Mouse (Mus musculus) right cerebral cortex, adult 2 months (tissue): Measurements from ENCODE around the gene Psmc6.

Experiments used
- DNase-seq, 2 experiments: peaks; one replicate each; pipeline ENCODE4 v3.0.0; 2021 to 2022; ENCODE audit warnings: low spot score in 2 of 2

Gene Psmc6

GRCm38 (mm10) chr14:45350931-45351859 is 21.6 kb downstream of the Psmc6 start, which contains the start of gene Styx:
Gene Styx (plus strand): TSS chr14:45351093.
- peak; percentile 86 to 88 for DNase-seq

GRCm38 (mm10) chr14:45364211-45365195 is 34.9 kb downstream of the Psmc6 start:
- DNase-seq, result no peak

- DNase-seq, result no peak
Measured at GRCm38 (mm10) chr14:45365196-45365587, 35.6 kb downstream of the Psmc6 start.

GRCm38 (mm10) chr14:45378771-45379170 is 49.2 kb downstream of the Psmc6 start:
- DNase-seq, result no peak

GRCm38 (mm10) chr14:45380756-45381155 is 51.2 kb downstream of the Psmc6 start:
- DNase-seq, result no peak

DNA sequence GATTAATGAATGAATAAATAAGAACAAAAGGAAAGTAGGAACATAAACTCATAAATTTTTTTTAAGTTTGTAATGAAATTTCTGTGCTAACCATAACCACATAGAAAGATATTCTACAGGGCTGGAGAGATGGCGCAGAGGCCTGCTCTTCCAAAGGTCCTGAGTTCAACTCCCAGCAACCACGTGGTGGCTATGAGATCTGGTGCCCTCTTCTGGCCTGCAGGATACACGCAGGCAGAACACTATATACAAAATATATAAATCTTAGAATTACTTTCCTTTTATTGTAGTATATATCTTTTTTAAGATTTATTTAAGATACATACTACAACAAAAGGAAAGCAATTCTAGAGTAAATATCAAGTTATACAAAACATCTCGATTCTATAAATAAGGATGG is 53.3 kb downstream of the Psmc6 start:
- no peak for DNase-seq

DNA sequence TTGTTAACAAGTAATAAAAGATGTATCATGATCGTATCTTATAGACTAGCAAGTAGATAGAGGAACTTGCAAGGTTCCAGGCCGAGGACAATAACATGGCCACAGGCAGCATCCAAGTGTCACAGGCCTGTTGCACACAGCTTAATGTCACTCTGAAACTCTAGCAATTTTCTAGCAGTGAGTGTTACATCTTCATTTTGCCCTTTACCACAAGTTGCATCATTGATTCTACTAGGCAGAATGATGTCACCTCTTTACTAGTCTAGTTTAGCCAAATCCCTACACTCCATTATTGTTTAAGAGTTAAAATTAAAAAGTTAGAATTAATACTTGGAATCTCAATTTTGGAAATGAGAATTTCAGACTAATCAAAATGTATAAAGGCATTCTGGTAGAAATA is 56.0 kb downstream of the Psmc6 start:
- DNase-seq, result no peak

DNA sequence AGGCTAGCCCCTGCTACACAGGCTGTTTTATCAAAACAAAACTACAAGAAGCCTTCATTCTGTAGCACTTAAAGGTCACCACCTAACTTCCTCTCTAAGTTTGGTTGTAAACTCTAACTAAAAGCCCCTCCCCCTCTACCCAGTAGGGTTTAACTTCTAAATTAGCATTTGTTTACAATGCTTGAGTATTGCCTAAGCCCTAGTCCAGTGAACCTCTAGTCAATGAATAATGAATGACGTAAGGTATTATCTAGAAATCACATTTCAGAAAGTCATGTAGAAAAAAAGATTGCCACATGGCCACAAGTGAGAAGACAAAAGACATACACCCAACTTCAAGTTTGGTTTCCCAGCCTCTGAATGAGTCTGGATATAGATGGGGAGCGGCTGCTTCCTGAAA is 57.9 kb downstream of the Psmc6 start:
- DNase-seq, result no peak

- peak; percentile 88 to 90 for DNase-seq
Measured at GRCm38 (mm10) chr14:45388345-45389181, 59.0 kb downstream of the Psmc6 start.

- no peak for DNase-seq
Measured at GRCm38 (mm10) chr14:45389194-45389593, 59.6 kb downstream of the Psmc6 start.
